Mouse (Mus musculus): ENCODE data around the gene Dnmt3a. TPM values are rescaled to one million over a fixed set of nuclear protein-coding genes. Genes with fewer than 3 reads are reported as not detected.

Dnmt3a gene
- total RNA-seq, 2 experiments from 2014 or later: 331 to 345 TPM

GRCm38 (mm10) chr12:3839662-3840061, 33.9 kb downstream of the Dnmt3a start:
- intact Hi-C loops (cut with DNase I): loop anchor here (5.0 kb wide), 1 partner anchor 32 kb away; the partner anchor contains the start of gene Dnmt3a
- DNase-seq (ENCODE audit: extremely low spot score in 1 of 2, low spot score in 2 of 2): no peak

- intact Hi-C loops (cut with DNase I): loop anchor here (5.0 kb wide), 1 partner anchor 34 kb away; the partner anchor contains the start of gene Dnmt3a
- DNase-seq (ENCODE audit: extremely low spot score in 1 of 2, low spot score in 2 of 2): no peak
Measured at GRCm38 (mm10) chr12:3841121-3841520, 35.3 kb downstream of the Dnmt3a start.

GRCm38 (mm10) chr12:3842843-3843242, 37.0 kb downstream of the Dnmt3a start:
- intact Hi-C loops (cut with DNase I): loop anchor here (5.0 kb wide), 1 partner anchor 36 kb away; the partner anchor contains the start of gene Dnmt3a
- DNase-seq (ENCODE audit: extremely low spot score in 1 of 2, low spot score in 2 of 2): no peak

GRCm38 (mm10) chr12:3843371-3843861, 37.6 kb downstream of the Dnmt3a start:
- intact Hi-C loops (cut with DNase I): loop anchor here (5.0 kb wide), 1 partner anchor 36 kb away; the partner anchor contains the start of gene Dnmt3a
- DNase-seq (ENCODE audit: extremely low spot score in 1 of 2, low spot score in 2 of 2): no peak

- intact Hi-C loops (cut with DNase I): loop anchor here (5.0 kb wide), 1 partner anchor 37 kb away; the partner anchor contains the start of gene Dnmt3a
- no peak for DNase-seq (ENCODE audit: extremely low spot score in 1 of 2, low spot score in 2 of 2)
Measured at GRCm38 (mm10) chr12:3843918-3844317, 38.1 kb downstream of the Dnmt3a start.

GRCm38 (mm10) chr12:3844335-3844734, 38.5 kb downstream of the Dnmt3a start:
- intact Hi-C loops (cut with DNase I): loop anchor here (5.0 kb wide), 1 partner anchor 37 kb away; the partner anchor contains the start of gene Dnmt3a
- DNase-seq (ENCODE audit: extremely low spot score in 1 of 2, low spot score in 2 of 2): no peak

GRCm38 (mm10) chr12:3849481-3849880, 43.7 kb downstream of the Dnmt3a start:
- no peak for DNase-seq (ENCODE audit: extremely low spot score in 1 of 2, low spot score in 2 of 2)
- intact Hi-C loops (cut with DNase I): no loop called here

GRCm38 (mm10) chr12:3850165-3850564, 44.4 kb downstream of the Dnmt3a start:
- no peak for DNase-seq (ENCODE audit: extremely low spot score in 1 of 2, low spot score in 2 of 2)

GRCm38 (mm10) chr12:3850731-3851130, 44.9 kb downstream of the Dnmt3a start:
- intact Hi-C loops (cut with DNase I): no loop called here
- DNase-seq (ENCODE audit: extremely low spot score in 1 of 2, low spot score in 2 of 2): no peak

More at GRCm38 (mm10) chr12:3850165-3850564, 44.4 kb downstream of the Dnmt3a start:
- intact Hi-C loops (cut with DNase I): no loop called here

GRCm38 (mm10) chr12:3851179-3851578, 45.4 kb downstream of the Dnmt3a start:
- intact Hi-C loops (cut with DNase I): no loop called here
- no peak for DNase-seq (ENCODE audit: extremely low spot score in 1 of 2, low spot score in 2 of 2)

GRCm38 (mm10) chr12:3852521-3852920, 46.7 kb downstream of the Dnmt3a start:
- intact Hi-C loops (cut with DNase I): no loop called here

GRCm38 (mm10) chr12:3854419-3854818, 48.6 kb downstream of the Dnmt3a start:
- intact Hi-C loops (cut with DNase I): no loop called here
- no peak for DNase-seq (ENCODE audit: extremely low spot score in 1 of 2, low spot score in 2 of 2)

More at GRCm38 (mm10) chr12:3852521-3852920, 46.7 kb downstream of the Dnmt3a start:
- DNase-seq (ENCODE audit: extremely low spot score in 1 of 2, low spot score in 2 of 2): no peak

GRCm38 (mm10) chr12:3855762-3856501, 50.1 kb downstream of the Dnmt3a start:
- DNase-seq (ENCODE audit: extremely low spot score in 1 of 2, low spot score in 2 of 2): peak in 1 of 2 experiments; percentile 78
- intact Hi-C loops (cut with DNase I): no loop called here

GRCm38 (mm10) chr12:3856748-3857147, 50.9 kb downstream of the Dnmt3a start:
- intact Hi-C loops (cut with DNase I): no loop called here
- DNase-seq (ENCODE audit: extremely low spot score in 1 of 2, low spot score in 2 of 2): no peak

GRCm38 (mm10) chr12:3857231-3857630, 51.4 kb downstream of the Dnmt3a start:
- intact Hi-C loops (cut with DNase I): no loop called here

GRCm38 (mm10) chr12:3857773-3858172, 52.0 kb downstream of the Dnmt3a start:
- intact Hi-C loops (cut with DNase I): no loop called here
- no peak for DNase-seq (ENCODE audit: extremely low spot score in 1 of 2, low spot score in 2 of 2)

More at GRCm38 (mm10) chr12:3857231-3857630, 51.4 kb downstream of the Dnmt3a start:
- DNase-seq (ENCODE audit: extremely low spot score in 1 of 2, low spot score in 2 of 2): no peak

- intact Hi-C loops (cut with DNase I): no loop called here
- no peak for DNase-seq (ENCODE audit: extremely low spot score in 1 of 2, low spot score in 2 of 2)
Measured at GRCm38 (mm10) chr12:3858754-3859153, 52.9 kb downstream of the Dnmt3a start.

GRCm38 (mm10) chr12:3859545-3859944, 53.7 kb downstream of the Dnmt3a start:
- no peak for DNase-seq (ENCODE audit: extremely low spot score in 1 of 2, low spot score in 2 of 2)
- intact Hi-C loops (cut with DNase I): no loop called here

GRCm38 (mm10) chr12:3860005-3860404, 54.2 kb downstream of the Dnmt3a start:
- intact Hi-C loops (cut with DNase I): no loop called here
- no peak for DNase-seq (ENCODE audit: extremely low spot score in 1 of 2, low spot score in 2 of 2)

- no peak for DNase-seq (ENCODE audit: extremely low spot score in 1 of 2, low spot score in 2 of 2)
- intact Hi-C loops (cut with DNase I): no loop called here
Measured at GRCm38 (mm10) chr12:3861665-3862228, 55.9 kb downstream of the Dnmt3a start.

All from left cerebral cortex, postnatal 10 days (tissue).